Mouse (Mus musculus) brain, adult 2 months (tissue): Measurements from ENCODE around the gene Camkk1.

ENCODE experiments used
- DNase-seq: peaks from one replicate; pipeline ENCODE4 v3.0.0; 2011; ENCODE audit warnings: low read depth, low spot score

Gene Camkk1

DNA sequence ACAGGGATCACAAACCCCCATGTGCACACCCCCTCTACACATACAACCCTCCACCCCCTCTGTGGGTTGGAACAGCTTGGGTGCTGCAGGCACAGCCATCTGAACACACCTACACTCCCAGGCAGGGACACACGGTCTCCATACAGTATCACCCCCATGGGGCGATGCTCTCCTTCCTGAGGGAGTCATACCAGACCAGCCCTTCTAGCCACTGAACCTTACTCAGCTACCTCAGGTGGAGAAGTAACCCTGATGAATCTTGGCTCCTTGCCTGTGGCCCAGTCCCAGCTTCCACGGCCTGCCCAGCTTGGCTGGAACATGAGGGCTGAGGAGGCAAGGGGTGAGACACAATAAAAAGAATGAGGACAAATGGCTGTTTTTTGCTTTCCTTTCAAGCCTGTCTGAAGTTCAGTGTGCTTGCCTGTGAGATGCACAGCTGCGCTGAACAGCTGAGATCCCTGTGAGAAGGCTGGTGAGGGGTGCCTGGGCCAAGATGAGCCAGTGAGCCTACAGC is 3.9 kb upstream of the Camkk1 start:
- peak; percentile 88 for DNase-seq

DNA sequence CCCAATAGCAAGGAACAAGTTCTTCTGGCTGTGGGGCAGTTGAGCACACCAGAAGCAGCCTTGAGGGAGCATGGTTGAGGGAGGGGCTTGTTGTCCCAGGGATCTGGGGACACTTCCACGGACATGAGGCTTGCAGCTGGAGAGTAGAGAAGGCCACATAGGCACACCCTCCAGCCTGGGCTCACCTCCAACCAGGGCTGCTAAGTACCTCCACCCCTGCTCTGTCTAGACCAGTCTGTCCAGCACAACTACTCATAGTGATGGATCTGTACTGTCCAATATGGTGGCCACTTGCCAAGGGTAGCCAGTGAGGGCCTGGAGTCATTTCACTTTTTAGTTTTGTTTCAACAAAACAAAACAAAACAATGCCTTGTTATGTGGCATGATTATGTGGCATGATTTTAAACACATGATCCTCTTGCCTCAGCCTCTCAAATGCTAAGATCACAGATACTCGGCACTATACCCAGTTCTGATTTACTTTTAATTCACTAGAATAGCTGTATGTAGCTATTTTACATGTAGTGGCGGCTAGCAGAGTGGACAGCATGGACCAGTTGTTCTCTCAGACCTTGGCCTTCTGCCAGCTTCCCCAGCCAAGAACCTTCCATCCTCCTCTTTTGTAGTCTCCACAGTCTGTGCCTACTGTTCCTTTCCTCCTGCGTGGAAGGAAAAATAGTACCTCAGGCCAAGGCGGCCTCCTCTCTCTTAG is 3.3 kb upstream of the Camkk1 start:
- peak; percentile 89 for DNase-seq

DNA sequence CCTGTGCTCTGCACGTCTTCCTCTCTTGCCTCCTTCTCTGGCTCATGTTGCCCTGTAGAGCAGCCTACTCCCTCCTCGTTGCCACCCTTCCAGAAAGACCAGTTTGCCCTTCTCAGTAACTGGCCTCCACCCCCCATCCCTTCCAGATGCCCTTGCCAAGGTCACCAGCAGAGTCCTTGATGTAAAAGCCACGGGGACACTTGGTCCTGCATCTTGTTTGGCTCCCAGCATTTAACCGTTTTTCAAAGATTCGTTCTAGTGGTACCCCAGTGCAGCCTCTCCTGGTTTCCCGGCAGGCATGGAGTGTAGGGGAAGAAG is 2.7 kb upstream of the Camkk1 start:
- no peak for DNase-seq

DNA sequence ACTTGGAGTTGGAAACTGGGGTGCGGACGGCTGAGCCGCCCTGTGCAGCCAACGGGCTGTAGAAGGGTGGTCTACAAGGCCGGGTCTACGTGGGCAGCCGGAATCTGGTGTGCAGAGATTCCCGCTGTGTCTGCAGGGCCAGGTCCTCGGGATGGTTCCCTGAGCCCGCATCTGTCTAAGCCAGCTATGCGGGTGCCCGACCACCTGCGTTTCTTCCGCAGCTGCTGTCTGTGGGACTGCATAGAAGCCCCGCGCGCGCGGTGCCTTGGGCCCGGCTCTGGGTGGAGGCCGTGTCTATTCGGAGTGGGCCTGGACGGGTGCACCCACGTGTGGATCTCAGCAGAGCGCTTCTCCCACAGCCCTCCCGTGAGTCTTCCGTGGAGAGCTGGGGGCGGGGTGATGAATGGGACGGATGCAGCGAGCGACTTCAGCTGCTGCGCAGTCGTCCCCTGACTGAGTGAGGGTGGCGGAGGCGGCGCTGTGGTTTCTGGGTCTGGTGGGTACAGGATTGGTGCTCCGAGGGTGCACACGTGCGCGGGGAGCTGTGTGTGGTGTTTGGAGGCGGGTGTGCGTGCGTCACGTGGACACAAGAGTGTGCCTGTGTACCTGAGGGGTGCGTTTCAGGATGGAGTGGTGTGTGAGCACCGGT is 463 bp downstream of the Camkk1 start:
- DNase-seq = peak; percentile 90

DNA sequence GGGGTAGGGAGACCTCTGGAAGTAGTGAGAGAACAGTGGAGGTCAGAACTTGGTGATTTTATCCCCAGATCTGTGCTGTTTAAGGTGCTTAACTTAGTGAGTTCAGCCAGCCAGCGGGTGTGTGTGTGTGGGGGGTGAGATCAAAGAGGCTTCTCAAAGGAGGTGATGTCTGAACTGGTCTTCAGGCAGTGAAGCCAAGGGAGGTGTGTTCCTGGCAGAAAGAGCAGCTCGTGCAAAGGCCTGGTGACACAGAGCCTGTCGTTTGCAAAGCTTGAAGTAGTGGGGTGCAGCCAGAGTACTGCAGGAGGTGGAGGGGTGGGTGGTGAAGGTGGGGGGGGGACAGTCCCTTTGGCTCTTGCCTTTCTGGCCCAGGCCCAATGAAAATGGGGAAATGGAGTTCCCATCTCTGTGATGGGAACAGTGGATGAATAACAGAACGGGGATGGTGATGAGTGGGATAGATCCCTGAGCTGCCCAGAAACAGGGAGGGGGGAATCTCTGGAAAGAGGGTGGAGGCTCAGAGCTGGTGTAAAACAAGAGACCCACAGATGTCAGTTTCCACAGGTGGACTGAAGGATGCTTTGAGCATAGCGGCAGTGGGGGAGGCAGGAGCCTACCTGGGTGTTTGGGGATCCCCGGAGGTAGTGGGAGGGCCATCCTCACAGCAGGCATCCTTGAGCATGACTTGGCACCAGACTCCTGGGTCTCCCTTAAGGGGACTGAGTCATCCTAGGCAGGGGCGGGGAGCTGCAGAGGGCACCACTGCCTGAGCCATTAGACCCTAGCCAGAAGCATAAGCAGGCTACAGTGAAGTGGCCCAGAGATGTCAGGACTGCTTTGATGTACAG is 2.4 kb downstream of the Camkk1 start:
- DNase-seq = peak; percentile 72

DNA sequence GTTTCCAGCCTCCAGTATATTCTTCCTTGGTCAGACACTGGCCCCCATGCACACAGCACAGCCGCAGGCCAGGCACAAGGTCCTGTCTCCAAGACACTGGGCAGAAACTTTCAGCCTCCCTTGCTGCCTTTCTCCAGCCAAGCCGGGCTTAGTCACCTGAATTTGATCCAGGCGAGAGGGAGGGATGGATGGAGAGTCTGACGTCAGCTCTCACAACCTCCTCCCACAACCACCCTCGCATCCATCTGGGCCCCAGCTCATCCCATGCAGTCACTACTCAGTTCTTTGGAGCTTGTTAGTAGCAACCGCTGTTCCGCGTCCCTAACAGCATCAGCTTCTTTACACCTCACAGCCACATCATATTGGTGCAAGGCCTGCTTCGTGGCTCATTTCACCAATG is 4.3 kb downstream of the Camkk1 start:
- DNase-seq = peak; percentile 97

DNA sequence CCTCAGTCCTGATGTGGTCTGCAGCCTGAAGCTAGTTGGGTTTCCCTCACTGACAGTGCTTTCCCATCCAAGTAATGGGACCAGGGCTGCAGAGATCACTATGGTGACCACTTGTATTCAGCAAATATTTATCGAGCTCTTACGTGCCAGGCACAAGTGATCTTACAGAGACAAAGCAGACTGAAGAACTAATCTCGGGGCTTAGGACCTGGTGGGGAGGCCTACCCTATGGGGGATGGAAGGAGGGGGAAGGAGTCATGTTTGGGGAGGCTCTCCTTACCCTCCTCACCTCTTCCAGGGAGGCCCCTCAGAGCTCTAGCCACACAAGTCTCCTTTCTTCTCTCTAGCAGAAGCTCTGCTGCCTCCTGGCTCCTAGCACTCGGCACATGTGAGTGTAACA is 5.0 kb downstream of the Camkk1 start:
- DNase-seq = no peak

DNA sequence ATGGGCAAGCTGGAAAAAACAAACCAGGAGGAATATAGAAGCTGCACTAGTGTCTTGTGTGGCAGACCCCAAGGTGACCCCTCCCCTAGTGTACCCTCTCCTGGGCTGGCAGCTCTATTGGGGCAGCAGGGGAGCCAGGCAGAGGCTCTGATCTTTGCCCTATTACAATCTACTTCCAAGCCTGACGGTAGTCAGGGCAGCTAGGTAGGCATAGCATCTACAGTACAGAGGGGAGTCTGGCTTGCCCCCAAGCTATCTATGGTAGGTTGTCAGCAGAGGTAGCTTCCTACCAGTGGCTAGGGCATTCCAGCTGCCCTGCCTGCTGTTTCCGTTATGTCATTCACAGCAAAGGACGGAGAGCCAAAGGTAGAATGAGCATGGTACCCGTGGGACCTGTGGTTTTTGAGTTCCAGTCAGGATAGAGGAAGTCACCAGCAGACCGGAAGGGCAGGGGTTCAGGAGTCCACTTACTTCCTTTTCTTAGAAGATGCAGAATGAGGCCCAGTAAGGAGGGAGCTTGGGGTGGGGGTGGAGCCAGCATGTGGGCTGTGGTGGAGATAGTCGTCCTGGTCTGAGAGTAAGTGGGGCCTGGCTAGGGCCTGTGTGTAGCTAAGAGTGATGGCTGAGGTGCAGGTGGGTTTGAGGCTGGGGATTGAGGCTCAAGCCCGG is 5.6 kb downstream of the Camkk1 start:
- no peak for DNase-seq

DNA sequence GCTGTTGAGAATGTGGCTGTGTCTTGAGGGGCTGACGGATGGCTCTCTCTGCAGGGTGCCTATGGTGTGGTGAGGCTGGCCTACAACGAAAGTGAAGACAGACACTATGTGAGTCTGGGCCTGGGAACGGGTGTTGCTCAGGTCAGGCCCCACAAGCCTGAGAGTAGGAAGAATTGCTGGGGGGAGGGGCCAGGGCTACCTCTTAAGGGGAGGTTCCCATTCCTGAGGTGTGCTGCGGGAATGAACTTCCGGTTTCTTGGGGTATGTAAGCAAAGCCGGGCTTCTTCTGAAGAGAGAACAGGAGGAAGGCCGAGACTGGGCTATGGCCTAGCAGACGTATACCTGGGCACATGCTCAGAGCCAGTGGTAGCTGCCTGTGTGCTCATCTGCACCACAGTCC is 8.2 kb downstream of the Camkk1 start:
- no peak for DNase-seq

DNA sequence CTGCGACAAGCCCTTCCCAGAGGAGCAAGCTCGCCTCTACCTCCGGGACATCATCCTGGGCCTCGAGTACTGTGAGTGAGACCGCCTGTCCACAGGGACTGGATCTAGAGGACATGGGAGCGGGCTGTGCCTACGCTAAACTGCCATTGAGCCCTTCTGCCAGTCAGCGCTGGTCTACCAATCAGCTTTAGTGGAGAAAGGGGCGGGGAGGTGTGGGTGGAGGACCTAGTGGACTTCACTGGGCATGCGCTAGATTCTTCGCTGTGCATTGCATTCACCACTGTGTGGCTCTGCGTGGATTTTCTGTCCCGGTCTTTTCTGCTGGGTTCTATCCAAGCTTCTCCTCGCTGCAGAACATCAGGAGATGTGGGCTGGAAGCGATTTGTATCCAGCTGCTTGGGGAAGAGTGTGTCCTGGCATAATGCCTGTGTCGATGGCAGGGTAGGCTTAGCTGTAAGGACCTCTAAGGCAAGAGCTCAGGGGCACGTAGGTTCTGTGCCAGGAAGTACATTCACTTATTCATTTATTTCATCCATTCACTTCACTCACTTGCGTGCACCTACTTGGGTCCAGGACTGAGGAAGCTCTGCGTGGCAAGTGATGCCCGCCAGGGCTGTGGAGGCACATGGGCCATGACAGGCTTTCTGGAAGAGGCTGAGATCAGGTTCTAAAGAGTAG is 12.2 kb downstream of the Camkk1 start:
- peak; percentile 97 for DNase-seq

DNA sequence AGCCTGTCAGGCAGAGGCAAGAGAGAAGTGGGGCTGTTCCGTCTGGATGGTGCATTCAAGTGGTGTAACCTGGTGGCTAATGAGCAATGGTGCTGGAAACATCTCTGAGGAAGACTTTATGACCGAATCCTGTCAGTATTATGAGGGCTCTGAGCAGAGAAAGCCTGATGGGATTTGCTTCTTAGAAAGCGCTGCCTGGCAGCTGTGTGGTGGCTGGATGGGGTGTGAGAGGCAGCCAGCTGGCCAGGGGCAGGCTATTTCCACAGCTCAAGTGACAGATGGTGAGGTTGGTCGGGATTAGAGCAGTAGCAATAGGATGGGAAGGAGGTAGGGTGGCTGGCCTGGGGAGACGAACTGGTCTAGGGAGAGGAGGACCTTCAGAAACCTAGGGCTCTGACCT is 12.7 kb downstream of the Camkk1 start:
- no peak for DNase-seq

DNA sequence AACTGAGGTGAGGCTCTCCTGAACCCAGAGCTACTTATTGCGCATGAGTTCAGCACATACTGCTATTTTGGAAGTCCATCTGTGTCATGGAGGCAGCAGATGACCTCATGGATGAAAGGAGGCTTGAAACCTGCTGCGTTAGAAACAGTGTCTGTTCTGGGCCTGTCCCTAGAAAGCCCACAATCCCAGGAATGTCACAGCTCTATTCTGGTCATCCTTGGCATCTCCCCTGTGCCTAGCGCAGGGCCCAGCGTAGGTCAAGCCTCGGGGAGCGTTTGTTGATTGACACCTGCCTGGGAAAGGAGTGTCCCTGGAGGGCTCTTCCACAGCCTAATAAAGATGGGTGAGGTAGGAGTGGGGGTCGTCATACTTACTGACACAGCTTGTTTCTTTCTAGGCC is 17.3 kb downstream of the Camkk1 start:
- DNase-seq = no peak

DNA sequence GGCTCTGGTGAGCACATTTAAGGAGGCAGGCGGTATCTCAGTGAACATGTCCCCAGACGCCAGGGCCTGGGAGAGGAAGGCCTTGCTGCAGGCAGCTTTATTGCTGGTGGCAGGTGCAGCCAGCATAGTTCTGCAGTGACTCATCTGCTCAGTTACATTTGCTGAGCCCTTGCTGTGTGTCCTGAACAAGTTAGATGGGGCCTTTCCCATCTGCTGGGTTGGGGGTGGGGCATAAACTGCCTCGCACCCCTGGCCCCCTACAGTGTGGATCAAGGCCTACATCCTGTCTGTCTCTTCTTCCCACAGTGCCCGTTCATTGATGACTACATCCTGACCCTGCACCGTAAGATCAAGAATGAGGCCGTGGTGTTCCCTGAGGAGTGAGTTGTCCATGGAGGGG is 18.1 kb downstream of the Camkk1 start:
- DNase-seq = peak; percentile 70

DNA sequence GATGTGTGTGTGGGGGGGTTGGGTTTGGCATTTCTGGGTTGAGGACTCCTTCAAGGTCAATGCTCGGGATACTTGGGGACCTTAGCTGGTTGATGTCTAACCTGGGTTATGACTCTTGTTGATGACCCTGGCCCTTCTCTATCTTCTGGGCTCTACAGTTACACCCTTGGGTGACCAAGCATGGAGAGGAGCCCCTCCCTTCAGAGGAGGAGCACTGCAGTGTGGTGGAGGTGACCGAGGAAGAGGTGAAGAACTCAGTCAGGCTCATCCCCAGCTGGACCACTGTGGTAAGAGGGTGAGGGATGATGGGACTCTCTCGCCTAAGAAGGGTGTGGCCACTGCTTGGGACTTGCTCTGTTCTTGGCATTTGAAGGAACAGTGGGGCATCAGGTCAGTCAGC is 18.9 kb downstream of the Camkk1 start:
- DNase-seq = no peak

DNA sequence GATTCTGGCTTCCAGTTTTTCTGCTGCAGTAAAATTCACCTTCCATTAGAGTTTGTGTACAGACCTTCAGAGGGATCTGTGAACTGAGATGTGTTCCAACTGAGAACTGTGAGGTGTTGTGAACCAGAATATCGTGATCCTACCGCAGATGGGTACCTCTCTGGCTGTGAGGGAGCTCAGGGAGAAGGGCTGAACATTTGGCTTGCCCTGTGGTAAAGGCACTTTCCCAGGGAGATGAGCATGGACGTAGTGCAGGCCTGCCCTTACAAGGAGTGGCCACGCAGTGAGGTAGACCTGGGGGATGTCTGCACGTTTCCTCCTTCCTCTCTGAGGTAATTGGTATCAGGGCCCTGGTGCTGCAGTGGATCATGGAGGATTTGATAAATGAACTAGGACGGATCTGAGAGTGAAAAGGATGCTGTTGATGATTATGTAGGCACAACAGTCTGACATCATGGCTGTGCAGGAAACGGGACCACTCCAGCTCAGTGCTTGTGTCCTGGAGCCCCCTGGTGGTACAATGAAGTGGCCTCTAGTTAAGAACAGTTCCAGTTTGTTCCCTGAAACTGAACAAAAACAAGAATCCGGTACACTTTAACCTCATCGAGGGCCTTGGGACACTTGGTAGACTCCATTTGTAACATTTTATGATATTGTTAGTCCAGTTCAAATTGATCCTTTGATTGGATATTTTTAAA is 20.4 kb downstream of the Camkk1 start:
- DNase-seq = peak; percentile 83

DNA sequence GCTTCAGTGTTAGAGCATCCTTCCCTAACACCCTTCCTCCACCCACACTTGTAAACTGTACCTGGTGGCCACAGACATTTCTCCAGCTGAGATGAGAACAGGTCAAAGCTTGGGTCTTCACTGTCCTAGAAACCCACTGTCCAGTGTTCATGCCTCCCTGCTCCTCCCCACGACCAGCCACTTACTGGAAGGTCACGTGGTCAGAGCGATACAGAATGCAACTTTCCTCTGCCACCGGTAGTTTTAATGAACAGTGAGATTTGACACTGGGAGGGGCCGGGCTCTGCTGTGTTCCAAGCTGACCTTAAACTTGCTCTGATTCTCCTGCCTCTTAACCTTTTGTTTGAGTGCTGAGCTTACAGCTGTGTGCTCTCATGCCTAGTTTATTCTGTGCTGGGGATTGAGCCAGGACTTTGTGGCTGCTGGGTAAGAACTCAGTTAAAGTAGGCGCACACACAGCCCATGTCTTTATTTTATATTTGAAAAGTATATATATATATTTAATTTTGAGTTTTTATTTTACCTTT is 25.5 kb downstream of the Camkk1 start:
- DNase-seq = no peak

DNA sequence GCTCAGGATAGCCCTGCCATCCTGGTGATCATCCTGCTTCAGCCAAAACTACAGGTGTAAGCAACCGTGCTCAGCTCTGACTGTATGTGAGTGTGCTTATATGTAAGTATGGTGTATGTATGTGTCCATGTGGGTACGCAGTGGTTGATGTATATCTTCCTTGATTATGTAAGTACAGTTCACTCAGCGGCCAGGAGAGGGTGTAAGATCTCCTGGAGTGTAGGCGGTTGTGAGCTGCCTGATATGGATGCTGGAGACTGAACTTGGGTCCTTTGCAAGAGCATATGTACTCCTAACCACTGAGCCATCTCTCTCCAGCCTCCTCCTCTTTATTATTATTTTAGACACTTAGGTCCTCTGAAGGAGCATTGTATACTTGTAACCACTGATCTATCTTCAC is 26.0 kb downstream of the Camkk1 start:
- no peak for DNase-seq

DNA sequence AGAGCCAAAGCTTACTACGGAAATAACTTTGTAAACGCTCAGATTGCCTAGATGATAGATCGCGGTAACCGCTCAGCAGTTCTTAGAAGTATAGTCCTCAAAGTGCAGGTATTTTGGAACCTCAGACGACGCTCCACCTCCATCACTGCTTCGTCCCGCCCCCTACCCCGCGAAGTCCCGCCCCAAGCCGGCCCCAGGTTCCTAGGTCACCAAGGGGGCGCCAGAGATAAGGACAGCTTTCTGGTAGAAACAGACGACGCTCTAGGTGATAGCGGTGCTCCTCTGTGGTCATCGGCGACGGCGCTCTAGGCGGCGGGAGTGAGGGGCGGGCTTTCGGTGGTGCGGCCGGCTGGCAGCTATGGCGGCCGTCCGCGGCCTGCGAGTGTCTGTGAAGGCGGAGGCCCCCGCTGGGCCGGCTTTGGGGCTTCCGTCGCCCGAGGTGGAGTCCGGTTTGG is 28.8 kb downstream of the Camkk1 start, which contains the start of gene Ncbp3:
Ncbp3 (plus strand) TSS at position 242 of the 455 bp plus-strand sequence.
- DNase-seq = peak; percentile 99

DNA sequence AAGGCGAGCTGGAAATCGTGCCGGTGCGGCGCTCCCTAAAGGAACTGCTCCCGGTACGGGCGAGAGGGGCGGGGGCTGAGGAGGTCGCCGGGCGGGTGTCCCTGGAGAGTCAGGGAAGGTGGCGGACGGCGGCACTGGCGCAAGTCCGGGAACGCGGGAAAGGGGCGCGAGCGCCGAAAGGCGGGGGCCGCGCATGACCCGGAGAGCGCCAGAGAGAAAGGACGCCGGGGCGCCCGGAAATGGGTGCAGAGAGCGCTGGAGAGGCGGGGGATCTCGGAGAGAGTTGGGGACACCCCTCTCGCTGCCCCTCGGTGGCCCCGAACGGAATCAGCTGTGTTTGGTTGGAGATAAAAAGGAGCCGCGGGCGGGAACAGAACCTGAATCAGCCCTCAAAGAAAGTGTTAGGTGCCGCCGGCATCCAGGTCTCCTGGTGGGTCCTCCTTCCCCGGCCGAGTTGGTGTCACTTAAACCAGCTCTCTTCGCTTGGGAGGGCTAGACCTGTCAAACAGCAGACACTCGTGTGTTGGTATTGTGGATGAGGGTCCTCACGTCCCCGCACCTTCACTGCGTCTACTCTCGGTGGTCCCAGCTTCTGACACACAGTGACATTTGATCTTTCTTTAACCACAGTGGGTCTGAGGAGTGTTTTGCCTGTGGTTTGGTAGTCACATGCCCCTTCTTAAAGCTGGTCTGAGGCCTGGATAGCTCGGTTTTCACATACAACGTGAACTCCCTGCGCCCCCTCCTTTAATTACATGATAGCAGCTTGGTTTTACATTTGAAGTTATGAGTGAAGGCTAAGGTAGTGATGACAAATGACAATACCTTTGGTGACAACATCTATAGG is 29.4 kb downstream of the Camkk1 start:
- no peak for DNase-seq
